ENCODE assay signal across 8 mouse cellular contexts in genomic region chr7:30195461-30195860, GRCm38 (mm10). TPM values are rescaled to one million over a fixed set of nuclear protein-coding genes. Genes with fewer than 3 reads are reported as not detected.
DNase-seq lines count a peak whose midpoint lies in the region; ATAC-seq and TF ChIP-seq lines count a peak whose summit lies in the region.

No protein-coding gene starts in this region.

- H3K9ac ChIP-seq in heart, embryonic 13.5 days: peak overlapping the region; percentile 98
- H3K9ac ChIP-seq in forebrain, postnatal 0 days: peak overlapping the region; percentile 89

- peak overlapping the region; percentile 91 for H3K4me3 ChIP-seq in heart, embryonic 13.5 days
- peak overlapping the region; percentile 80; the same call in 1 of the 2 replicates for H3K4me3 ChIP-seq in G1E (ENCODE audit: low read depth, low read length)
- H3K4me3 ChIP-seq in forebrain, postnatal 0 days (ENCODE audit: low read depth, low read length): peak overlapping the region; percentile 84
- peak overlapping the region; percentile 83 for H3K4me3 ChIP-seq in midbrain, embryonic 10.5 days

- no peak overlapping the region for H3K27ac ChIP-seq in heart, embryonic 13.5 days (replicated peaks)
- H3K27ac ChIP-seq in forebrain, postnatal 0 days (ENCODE audit: low read depth, low read length): peak overlapping the region; percentile 86
- peak overlapping the region; percentile 86 for H3K27ac ChIP-seq in midbrain, embryonic 10.5 days (replicated peaks)

- no peak for DNase-seq in heart, adult 8-10 months (ENCODE audit: low spot score)
- no peak for DNase-seq in G1E (ENCODE audit: low spot score)
- no peak for DNase-seq in forebrain, postnatal 0 days
- no peak for DNase-seq in midbrain, embryonic 10.5 days (ENCODE audit: low spot score)
- no peak for DNase-seq in c-Kit-positive CD71-positive TER-119-positive erythroid progenitor cells, embryonic 14.5 days (ENCODE audit: low spot score)
- no peak for DNase-seq in left cerebral cortex, adult 8-10 months (ENCODE audit: low spot score in 2 of 2)
- DNase-seq in layer of hippocampus, adult 9-10 months (ENCODE audit: low spot score): no peak

- H3K4me1 ChIP-seq in heart, embryonic 13.5 days: peaks cover 27% of the 10 kb centered on the region
- peaks cover 41% of the 10 kb centered on the region for H3K4me1 ChIP-seq in G1E (ENCODE audit: insufficient read depth, low read depth, low read length)
- H3K4me1 ChIP-seq in forebrain, postnatal 0 days (ENCODE audit: insufficient read depth): peaks cover 10% of the 10 kb centered on the region
- H3K4me1 ChIP-seq in midbrain, embryonic 10.5 days: peaks cover 28% of the 10 kb centered on the region

- no peak for TF ChIP-seq CTCF in G1E (IDR thresholded peaks at IDR 0.05; ENCODE audit: low read depth, low read length)
- TF ChIP-seq CTCF in forebrain, postnatal 0 days (IDR thresholded peaks at IDR 0.05; ENCODE audit: low read depth): no peak

- no peaks in the 10 kb centered on the region for H3K9me3 ChIP-seq in heart, embryonic 13.5 days
- no peaks in the 10 kb centered on the region for H3K9me3 ChIP-seq in G1E (replicated peaks)
- no peaks in the 10 kb centered on the region for H3K9me3 ChIP-seq in forebrain, postnatal 0 days (ENCODE audit: low read length)
- no peaks in the 10 kb centered on the region for H3K9me3 ChIP-seq in midbrain, embryonic 10.5 days (replicated peaks)

- 62% methylated on average over 6 of the region's 6 CpGs for WGBS in heart, embryonic 13.5 days
- 76% methylated on average over 6 of the region's 6 CpGs for WGBS in forebrain, postnatal 0 days
- 73% methylated on average over 6 of the region's 6 CpGs for WGBS in midbrain, embryonic 10.5 days

- H3K4me2 ChIP-seq in heart, embryonic 13.5 days: peak overlapping the region; percentile 93
- peak overlapping the region; percentile 52 for H3K4me2 ChIP-seq in forebrain, postnatal 0 days (ENCODE audit: low read depth)

- peaks cover 24% of the 10 kb centered on the region for H3K36me3 ChIP-seq in heart, embryonic 13.5 days
- peaks cover 38% of the 10 kb centered on the region for H3K36me3 ChIP-seq in G1E (replicated peaks)
- H3K36me3 ChIP-seq in forebrain, postnatal 0 days (ENCODE audit: insufficient read depth): peaks cover 19% of the 10 kb centered on the region
- H3K36me3 ChIP-seq in midbrain, embryonic 10.5 days: peaks cover 21% of the 10 kb centered on the region

- no peaks in the 10 kb centered on the region for H3K27me3 ChIP-seq in heart, embryonic 13.5 days (replicated peaks)
- H3K27me3 ChIP-seq in G1E (ENCODE audit: insufficient read depth, low read length): peaks cover 3% of the 10 kb centered on the region; the same call in 1 of the 2 replicates
- no peaks in the 10 kb centered on the region for H3K27me3 ChIP-seq in forebrain, postnatal 0 days (ENCODE audit: insufficient read depth, low read length)
- no peaks in the 10 kb centered on the region for H3K27me3 ChIP-seq in midbrain, embryonic 10.5 days (ENCODE audit: low read depth, poor library complexity, severe bottlenecking)

- no peak for ATAC-seq in heart, embryonic 13.5 days (ENCODE audit: extremely low read depth, insufficient number of reproducible peaks, low FRiP score, low TSS enrichment)
- ATAC-seq in G1E (ENCODE audit: extremely low read depth, insufficient number of reproducible peaks, low FRiP score, poor library complexity, severe bottlenecking): no peak
- ATAC-seq in forebrain, postnatal 0 days: no peak

RNA-seq across cellular contexts. Expression of gene Capns1, which starts 3.1 kb away (rescaled TPM):
- polyA plus RNA-seq in heart, embryonic 13.5 days (2015; fragmentation: Nextera tagmentation; extraction: Ambion mirVana): 76.8 and 81.8 TPM in 2 replicates
- 100 to 1,000 TPM; 287 to 304 (median 297) TPM for total RNA-seq in heart, adult 8-10 months (2022)
- total RNA-seq in G1E (2014; fragmentation: Nextera tagmentation) (313 and 371 TPM in 2 replicates), G1E (2017) (182 and 204 TPM in 2 replicates)
- polyA plus RNA-seq in G1E (2012): 98.4 and 131 TPM in 2 replicates
- 162 and 176 TPM in 2 replicates for total RNA-seq in forebrain, postnatal 0 days (2014; rRNA removed)
- polyA plus RNA-seq in forebrain, postnatal 0 days (2015; fragmentation: Nextera tagmentation; extraction: Ambion mirVana): 59.3 and 65.9 TPM in 2 replicates
- 52.1 and 55.5 TPM in 2 replicates for polyA plus RNA-seq in midbrain, embryonic 10.5 days (2016; fragmentation: Nextera tagmentation; extraction: Ambion mirVana)
- total RNA-seq in left cerebral cortex, adult 8-10 months (2022): 100 to 1,000 TPM; 173 to 205 (median 180) TPM

RNA-seq across cellular contexts. Expression of gene Cox7a1, which starts 11.5 kb away (rescaled TPM):
- polyA plus RNA-seq in heart, embryonic 13.5 days (2015; fragmentation: Nextera tagmentation; extraction: Ambion mirVana): 330 and 354 TPM in 2 replicates
- 1,000 to 10,000 TPM; 3,196 to 3,318 (median 3,289) TPM for total RNA-seq in heart, adult 8-10 months (2022)
- 16.0 and 19.4 TPM in 2 replicates for total RNA-seq in G1E (2014; fragmentation: Nextera tagmentation)
- total RNA-seq in G1E (2017): 55.2 and 57.0 TPM in 2 replicates
- 23.4 and 32.4 TPM in 2 replicates for polyA plus RNA-seq in G1E (2012)
- total RNA-seq in forebrain, postnatal 0 days (2014; rRNA removed): 1.4 and 1.9 TPM in 2 replicates
- polyA plus RNA-seq in forebrain, postnatal 0 days (2015; fragmentation: Nextera tagmentation; extraction: Ambion mirVana): 4.3 and 4.9 TPM in 2 replicates
- polyA plus RNA-seq in midbrain, embryonic 10.5 days (2016; fragmentation: Nextera tagmentation; extraction: Ambion mirVana): 4.1 and 7.2 TPM in 2 replicates
- 1 to 10 TPM; 3.7 to 9.1 (median 5.7) TPM for total RNA-seq in left cerebral cortex, adult 8-10 months (2022)

RNA-seq across cellular contexts. Expression of gene Zfp146, which starts 25.9 kb away (rescaled TPM):
- 8.6 and 9.5 TPM in 2 replicates for polyA plus RNA-seq in heart, embryonic 13.5 days (2015; fragmentation: Nextera tagmentation; extraction: Ambion mirVana)
- 10 to 100 TPM; 23.2 to 33.8 (median 28.1) TPM for total RNA-seq in heart, adult 8-10 months (2022)
- total RNA-seq in G1E (2014; fragmentation: Nextera tagmentation) (123 and 124 TPM in 2 replicates), G1E (2017) (74.8 and 77.9 TPM in 2 replicates)
- 4.6 and 12.7 TPM in 2 replicates for polyA plus RNA-seq in G1E (2012)
- total RNA-seq in forebrain, postnatal 0 days (2014; rRNA removed): 72.9 and 87.3 TPM in 2 replicates
- 6.6 and 8.7 TPM in 2 replicates for polyA plus RNA-seq in forebrain, postnatal 0 days (2015; fragmentation: Nextera tagmentation; extraction: Ambion mirVana)
- 17.0 and 21.2 TPM in 2 replicates for polyA plus RNA-seq in midbrain, embryonic 10.5 days (2016; fragmentation: Nextera tagmentation; extraction: Ambion mirVana)
- 10 to 100 TPM; 45.6 to 47.7 (median 46.7) TPM for total RNA-seq in left cerebral cortex, adult 8-10 months (2022)

RNA-seq across cellular contexts. Expression of gene Polr2i, which starts 36.3 kb away (rescaled TPM):
- 113 and 123 TPM in 2 replicates for polyA plus RNA-seq in heart, embryonic 13.5 days (2015; fragmentation: Nextera tagmentation; extraction: Ambion mirVana)
- 10 to 100 TPM; 54.0 to 70.5 (median 64.9) TPM for total RNA-seq in heart, adult 8-10 months (2022)
- total RNA-seq in G1E (2014; fragmentation: Nextera tagmentation): 23.0 and 34.5 TPM in 2 replicates
- total RNA-seq in G1E (2017): 58.7 and 66.6 TPM in 2 replicates
- 66.9 and 79.0 TPM in 2 replicates for polyA plus RNA-seq in G1E (2012)
- total RNA-seq in forebrain, postnatal 0 days (2014; rRNA removed): 71.0 and 80.9 TPM in 2 replicates
- 186 and 247 TPM in 2 replicates for polyA plus RNA-seq in forebrain, postnatal 0 days (2015; fragmentation: Nextera tagmentation; extraction: Ambion mirVana)
- 155 and 162 TPM in 2 replicates for polyA plus RNA-seq in midbrain, embryonic 10.5 days (2016; fragmentation: Nextera tagmentation; extraction: Ambion mirVana)
- 10 to 100 TPM; 56.6 to 66.4 (median 60.7) TPM for total RNA-seq in left cerebral cortex, adult 8-10 months (2022)

RNA-seq across cellular contexts. Expression of gene Tbcb, which starts 36.6 kb away (rescaled TPM):
- 145 and 170 TPM in 2 replicates for polyA plus RNA-seq in heart, embryonic 13.5 days (2015; fragmentation: Nextera tagmentation; extraction: Ambion mirVana)
- total RNA-seq in heart, adult 8-10 months (2022): 10 to 100 TPM; 51.2 to 62.4 (median 57.6) TPM
- total RNA-seq in G1E (2014; fragmentation: Nextera tagmentation) (18.9 and 19.7 TPM in 2 replicates), G1E (2017) (30.8 and 38.1 TPM in 2 replicates)
- polyA plus RNA-seq in G1E (2012): 20.7 and 38.1 TPM in 2 replicates
- 151 and 204 TPM in 2 replicates for total RNA-seq in forebrain, postnatal 0 days (2014; rRNA removed)
- polyA plus RNA-seq in forebrain, postnatal 0 days (2015; fragmentation: Nextera tagmentation; extraction: Ambion mirVana): 475 and 558 TPM in 2 replicates
- polyA plus RNA-seq in midbrain, embryonic 10.5 days (2016; fragmentation: Nextera tagmentation; extraction: Ambion mirVana): 274 and 283 TPM in 2 replicates
- total RNA-seq in left cerebral cortex, adult 8-10 months (2022): 100 to 1,000 TPM; 119 to 124 (median 122) TPM

Comparison
In these comparisons a context has a peak if more than half of its experiments do, and no peak if none do; other contexts are left out.
1. RNA of gene Cox7a1, which starts 11.5 kb away (total RNA-seq): 3,196 to 3,318 TPM in heart, adult 8-10 months; 16.0 to 57.0 TPM in G1E, 3.7 to 9.1 TPM in left cerebral cortex, adult 8-10 months and 1.4 to 1.9 TPM in forebrain, postnatal 0 days; every median in the first group is over 10 times any median in the second.
2. Peak in every context shown above with its lines, with median percentiles within 50 percentile points of each other: H3K4me3 ChIP-seq.